Mouse (Mus musculus) cerebellum, adult (tissue): ENCODE measurements around the gene Ntmt1.
A peak's percentile ranks its signal among the peaks of the same experiment; 100 is the strongest.

Source experiments
- ATAC-seq: cut with Nextera tagmentation; 2 replicates; pipeline ENCODE4 v1.9.2; 2017; ENCODE audit warnings: mild to moderate bottlenecking, moderate library complexity, mixed read lengths; ENCODE audit not compliant: insufficient number of reproducible peaks, low FRiP score, low TSS enrichment

The Ntmt1 gene

DNA sequence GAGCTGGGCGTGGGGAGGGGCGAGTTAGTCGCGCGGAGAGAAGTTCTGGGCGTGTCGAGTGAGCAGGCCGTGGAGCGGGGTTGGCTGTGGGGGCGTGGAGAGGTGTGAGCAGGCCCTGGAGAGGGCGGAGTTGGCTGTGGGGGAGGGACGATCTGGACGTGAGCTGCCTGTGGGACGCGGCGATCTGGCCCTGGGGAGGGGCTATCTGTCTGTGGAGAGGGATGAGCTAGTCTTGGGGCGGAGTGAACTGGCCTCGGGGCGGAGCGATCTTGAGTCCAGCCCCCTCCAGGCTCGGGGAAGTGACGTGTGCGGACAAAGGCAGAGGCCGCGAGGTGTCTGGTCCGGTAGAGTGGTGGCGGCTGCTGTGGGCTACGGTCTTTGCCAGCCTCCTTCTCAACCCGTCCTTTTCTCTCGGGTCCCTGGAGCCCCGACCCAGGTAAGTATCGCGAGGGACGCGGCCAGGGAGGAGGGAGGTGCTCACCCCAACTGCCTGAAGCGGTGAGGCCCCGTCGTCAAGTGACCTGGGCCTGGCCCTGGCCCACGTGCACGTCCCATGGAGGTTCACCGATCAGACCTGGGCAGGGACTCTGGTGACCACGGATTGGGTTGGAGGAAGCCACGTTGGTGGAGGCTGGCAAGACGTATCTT, at the start of gene Ntmt1:
Ntmt1 (plus strand) TSS at position 179 of the 648 bp plus-strand sequence.
- peak; percentile 93 for ATAC-seq

GRCm38 (mm10) chr2:30758341-30759087, 49.1 kb upstream of the Ntmt1 start:
- no peak for ATAC-seq

- no peak for ATAC-seq
Observed at GRCm38 (mm10) chr2:30759088-30759374, 48.6 kb upstream of the Ntmt1 start.

GRCm38 (mm10) chr2:30759442-30759841, 48.2 kb upstream of the Ntmt1 start:
- no peak for ATAC-seq

DNA sequence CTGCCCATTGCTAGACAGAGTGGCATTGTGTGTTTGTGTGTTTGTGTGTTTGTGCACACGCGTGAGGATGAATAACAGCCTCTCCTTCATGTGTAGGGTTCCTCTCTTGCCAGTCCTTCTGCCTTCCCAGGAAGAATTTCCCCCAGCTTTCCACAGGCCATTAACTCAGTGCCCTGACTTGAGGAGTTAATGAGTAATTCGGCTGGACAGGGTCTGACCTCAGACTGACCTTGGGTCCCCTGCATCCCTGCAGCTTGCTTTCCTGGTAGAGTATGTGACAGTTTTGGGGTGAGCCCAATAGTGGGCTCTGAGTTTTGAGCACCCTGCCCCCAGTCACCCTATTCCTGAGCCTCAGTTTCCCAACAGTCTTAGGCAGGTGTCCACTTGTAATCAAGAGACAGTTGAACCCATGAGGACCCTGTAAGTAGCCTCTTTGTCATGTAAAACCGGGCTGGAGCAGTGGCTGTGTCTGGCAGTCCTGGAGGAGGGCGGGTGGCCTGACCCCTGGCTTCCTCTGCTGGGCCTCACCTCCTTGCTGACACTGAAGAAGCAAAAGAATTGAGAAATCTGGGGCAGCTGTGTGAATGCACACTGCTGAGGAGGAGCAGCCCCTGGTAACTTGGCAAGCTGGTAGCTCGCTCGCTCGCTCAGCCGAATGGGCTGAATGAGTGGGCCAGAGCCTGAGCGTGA, 47.6 kb upstream of the Ntmt1 start:
- ATAC-seq = no peak

- no peak for ATAC-seq
Observed at GRCm38 (mm10) chr2:30760706-30761105, 46.9 kb upstream of the Ntmt1 start.

- ATAC-seq = no peak
Observed at GRCm38 (mm10) chr2:30766446-30766845, 41.2 kb upstream of the Ntmt1 start.

GRCm38 (mm10) chr2:30767626-30768240, 39.9 kb upstream of the Ntmt1 start:
- no peak for ATAC-seq

DNA sequence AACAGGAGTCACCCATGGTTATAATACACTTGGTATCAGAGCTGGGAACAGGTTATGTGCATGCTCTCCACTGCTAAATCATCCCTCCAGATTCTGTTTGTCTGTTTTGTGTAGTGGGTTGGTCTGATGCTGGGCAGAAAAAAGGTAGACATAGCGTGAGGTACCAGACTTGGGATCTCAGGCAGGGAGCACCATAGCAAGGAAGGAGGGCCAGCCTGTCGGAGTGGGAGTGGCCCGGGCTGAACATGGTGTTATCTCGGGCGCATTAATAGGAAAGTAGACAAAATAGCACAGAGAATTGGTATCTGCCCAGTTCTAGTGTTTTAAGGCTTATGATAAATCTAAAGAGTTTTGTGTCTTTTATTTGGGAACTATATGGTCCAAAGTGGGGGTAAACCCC, 39.1 kb upstream of the Ntmt1 start:
- no peak for ATAC-seq

DNA sequence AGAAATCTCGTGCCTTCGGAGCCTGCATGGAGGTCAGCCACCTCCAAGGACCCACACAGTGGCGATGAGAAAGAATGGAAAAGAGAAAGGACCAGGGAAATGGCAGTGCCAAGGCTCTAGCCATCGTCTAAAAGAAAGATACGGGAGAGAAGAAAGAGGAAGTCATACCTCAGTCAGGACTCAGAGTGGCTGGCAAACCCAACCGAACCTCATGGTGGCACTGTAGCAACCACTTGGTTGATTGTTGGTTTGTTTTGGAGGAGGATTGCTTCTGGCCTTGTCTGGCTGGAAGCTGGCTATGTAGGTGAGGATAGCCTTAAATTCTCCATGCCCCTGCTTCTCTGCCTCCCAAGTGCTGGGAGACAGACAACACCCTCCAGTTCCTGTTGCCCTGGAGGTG, 38.4 kb upstream of the Ntmt1 start:
- ATAC-seq = no peak

DNA sequence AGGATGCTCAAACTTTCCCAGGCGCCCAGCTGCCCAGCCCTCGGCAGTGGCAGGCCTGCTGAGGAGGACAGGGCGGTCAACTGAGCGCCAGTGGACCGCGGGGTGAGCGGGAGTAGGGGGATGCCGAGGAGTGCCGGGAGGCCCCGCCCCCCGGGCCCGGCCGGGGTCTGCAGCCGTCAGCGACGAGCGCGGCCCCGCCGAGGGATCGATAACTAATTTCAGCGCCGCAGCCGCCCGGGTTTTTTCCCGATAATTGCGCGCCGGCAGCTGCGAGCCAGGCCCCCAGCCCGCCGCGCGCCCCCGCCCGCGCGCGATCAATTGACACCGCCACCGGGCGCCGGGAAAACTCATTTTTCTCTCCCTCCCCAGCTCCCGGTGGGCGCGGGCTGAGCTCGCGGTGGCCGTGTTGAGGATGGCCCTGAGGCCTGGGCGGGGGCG, 36.2 kb upstream of the Ntmt1 start:
- ATAC-seq = peak; percentile 7; the same call in 1 of the 2 replicates

- ATAC-seq = peak; percentile 52; the same call in 1 of the 2 replicates
Observed at GRCm38 (mm10) chr2:30771806-30772460, 35.7 kb upstream of the Ntmt1 start.

- no peak for ATAC-seq
Observed at GRCm38 (mm10) chr2:30772581-30773312, 34.9 kb upstream of the Ntmt1 start.

DNA sequence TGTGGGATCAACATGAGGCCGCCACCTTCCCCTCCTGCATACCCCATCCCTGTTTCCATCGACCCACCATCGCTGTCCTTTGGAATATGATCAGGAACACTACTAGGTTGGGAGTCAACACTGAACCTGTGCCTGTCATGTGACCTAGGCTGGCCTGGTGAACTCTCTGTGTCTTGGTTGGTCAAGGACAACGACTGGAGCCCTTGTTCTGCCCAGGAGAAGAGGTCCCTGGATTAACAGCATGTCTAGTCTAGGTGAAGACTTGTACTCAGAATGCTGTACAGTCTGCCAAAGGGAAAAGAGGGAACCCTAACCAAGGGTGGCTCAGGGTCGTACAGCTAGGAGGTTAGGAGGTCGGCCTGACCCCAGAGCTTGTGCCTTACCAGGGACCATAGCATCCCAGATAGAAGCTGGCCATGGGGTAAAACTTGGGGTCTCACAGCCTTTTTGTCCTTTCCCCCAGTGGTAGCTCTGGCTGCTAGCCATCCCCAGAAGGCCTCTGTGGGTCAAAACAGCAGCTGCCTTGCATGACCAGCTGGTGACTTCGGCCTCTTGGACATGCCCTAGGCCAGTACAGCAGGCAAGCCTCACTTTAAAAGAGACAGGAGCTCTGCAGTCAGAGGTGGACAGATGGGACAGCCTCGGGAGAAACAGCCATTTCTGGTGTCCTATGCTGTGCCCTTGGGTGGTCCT, 34.2 kb upstream of the Ntmt1 start:
- ATAC-seq = no peak

DNA sequence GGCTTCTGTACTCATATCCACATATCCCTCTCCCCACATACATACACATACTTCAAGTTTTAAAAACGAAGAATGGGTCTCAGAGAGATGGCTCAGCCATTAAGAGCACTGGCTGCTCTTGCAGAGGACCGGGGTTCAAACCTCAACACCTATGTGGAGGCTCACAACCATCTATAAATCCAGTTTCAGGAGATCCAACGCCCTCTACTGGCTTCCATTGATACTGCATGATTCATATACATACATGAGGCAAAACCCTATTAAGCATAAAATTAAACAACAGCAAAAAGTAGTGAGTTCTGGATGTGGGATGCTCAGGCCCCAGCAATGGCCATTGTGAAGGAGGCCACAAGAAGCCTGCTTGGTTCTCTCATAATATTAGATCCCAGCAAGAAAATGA, 31.7 kb upstream of the Ntmt1 start:
- no peak for ATAC-seq

- no peak for ATAC-seq
Observed at GRCm38 (mm10) chr2:30777266-30777665, 30.4 kb upstream of the Ntmt1 start.

DNA sequence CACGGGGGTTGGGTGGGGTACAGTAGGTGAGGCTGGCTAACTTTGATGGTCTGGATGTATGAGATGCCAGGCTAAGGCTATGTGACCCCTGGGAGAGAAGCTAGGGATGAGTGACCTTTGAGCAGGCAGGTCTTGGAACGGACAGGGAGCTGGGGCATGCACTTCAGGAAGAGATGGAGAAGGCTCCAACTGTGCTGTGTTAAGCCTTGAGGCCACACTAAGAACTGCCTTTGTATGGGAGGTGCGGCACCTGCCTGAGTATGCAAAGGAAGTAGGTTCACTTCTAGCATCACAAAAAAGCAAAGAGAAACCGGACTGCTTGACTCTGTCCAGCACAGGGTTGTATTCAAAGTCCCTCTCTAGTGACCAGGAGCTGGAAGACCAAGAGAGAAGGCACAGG, 29.4 kb upstream of the Ntmt1 start:
- ATAC-seq = no peak

DNA sequence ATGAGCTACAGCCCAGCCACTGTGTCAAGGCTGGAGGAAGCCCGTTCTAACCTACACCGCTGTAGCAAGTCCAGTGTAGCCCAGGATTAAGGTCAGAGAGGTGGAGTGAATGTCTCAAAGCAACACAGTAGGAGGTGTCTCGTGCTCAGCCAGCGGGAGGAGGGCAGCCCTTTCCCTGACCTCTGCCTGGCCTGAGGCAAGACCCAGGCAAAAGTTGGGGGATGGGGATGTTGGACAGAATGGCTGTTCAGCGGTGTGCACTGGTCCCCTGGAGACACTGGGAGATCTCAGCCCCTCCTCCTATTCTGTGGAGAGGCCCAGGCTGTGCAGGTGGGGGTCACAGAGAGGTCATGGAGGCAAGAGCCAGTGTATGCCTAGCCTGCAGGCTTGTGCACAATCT, 28.4 kb upstream of the Ntmt1 start:
- no peak for ATAC-seq
